Mouse (Mus musculus) urinary bladder, postnatal 4 days (tissue): ENCODE results near the gene Ubr4.

Experiments
- DNase-seq, 2 experiments: peaks; one replicate each; pipeline ENCODE4 v3.0.0; 2021 to 2022; ENCODE audit warnings: low spot score in 2 of 2

Ubr4 gene

GRCm38 (mm10) chr4:139430891-139431290 lies 78.5 kb downstream of the Ubr4 start:
- no peak for DNase-seq

GRCm38 (mm10) chr4:139432966-139433765 lies 80.8 kb downstream of the Ubr4 start:
- no peak for DNase-seq

- no peak for DNase-seq
Measured at GRCm38 (mm10) chr4:139441244-139441643, 88.8 kb downstream of the Ubr4 start.

- no peak for DNase-seq
Measured at GRCm38 (mm10) chr4:139441806-139442205, 89.4 kb downstream of the Ubr4 start.

GRCm38 (mm10) chr4:139442391-139443355 lies 90.3 kb downstream of the Ubr4 start:
- DNase-seq = no peak

GRCm38 (mm10) chr4:139444315-139444714 lies 91.9 kb downstream of the Ubr4 start:
- no peak for DNase-seq

- DNase-seq = no peak
Measured at GRCm38 (mm10) chr4:139446176-139446575, 93.8 kb downstream of the Ubr4 start.

GRCm38 (mm10) chr4:139446731-139447675 lies 94.6 kb downstream of the Ubr4 start:
- no peak for DNase-seq

- DNase-seq = no peak
Measured at GRCm38 (mm10) chr4:139452944-139453700, 100.7 kb downstream of the Ubr4 start.

GRCm38 (mm10) chr4:139454339-139454738 lies 101.9 kb downstream of the Ubr4 start:
- no peak for DNase-seq

GRCm38 (mm10) chr4:139459970-139460369 lies 107.6 kb downstream of the Ubr4 start:
- no peak for DNase-seq

GRCm38 (mm10) chr4:139464163-139464562 lies 111.8 kb downstream of the Ubr4 start:
- no peak for DNase-seq

GRCm38 (mm10) chr4:139466541-139466940 lies 114.1 kb downstream of the Ubr4 start:
- DNase-seq = no peak

- DNase-seq = peak; percentile 51 to 82
Measured at GRCm38 (mm10) chr4:139470198-139470597, 117.8 kb downstream of the Ubr4 start.

GRCm38 (mm10) chr4:139476663-139477625 lies 124.5 kb downstream of the Ubr4 start:
- no peak for DNase-seq

GRCm38 (mm10) chr4:139477983-139478382 lies 125.6 kb downstream of the Ubr4 start:
- no peak for DNase-seq

- DNase-seq = no peak
Measured at GRCm38 (mm10) chr4:139479176-139479575, 126.8 kb downstream of the Ubr4 start.

GRCm38 (mm10) chr4:139481400-139481799 lies 129.0 kb downstream of the Ubr4 start:
- no peak for DNase-seq

GRCm38 (mm10) chr4:139483461-139484105 lies 131.2 kb downstream of the Ubr4 start:
- DNase-seq = no peak
